Mouse (Mus musculus): ENCODE measurements around the gene Pcyox1.

GRCm38 (mm10) chr6:86371950-86372516 is 24.9 kb downstream of the Pcyox1 start:
- no peak for TF ChIP-seq POLR2A (IDR thresholded peaks at IDR 0.05; ENCODE audit: low read depth, low read length)
- no peak for TF ChIP-seq CTCF (IDR thresholded peaks at IDR 0.05; ENCODE audit: borderline replicate concordance, insufficient read depth, low read length)

Data from embryonic fibroblast, embryonic 13.5 days (primary cell).